24 mouse cellular contexts compared by ENCODE assay signal in the genomic region with DNA sequence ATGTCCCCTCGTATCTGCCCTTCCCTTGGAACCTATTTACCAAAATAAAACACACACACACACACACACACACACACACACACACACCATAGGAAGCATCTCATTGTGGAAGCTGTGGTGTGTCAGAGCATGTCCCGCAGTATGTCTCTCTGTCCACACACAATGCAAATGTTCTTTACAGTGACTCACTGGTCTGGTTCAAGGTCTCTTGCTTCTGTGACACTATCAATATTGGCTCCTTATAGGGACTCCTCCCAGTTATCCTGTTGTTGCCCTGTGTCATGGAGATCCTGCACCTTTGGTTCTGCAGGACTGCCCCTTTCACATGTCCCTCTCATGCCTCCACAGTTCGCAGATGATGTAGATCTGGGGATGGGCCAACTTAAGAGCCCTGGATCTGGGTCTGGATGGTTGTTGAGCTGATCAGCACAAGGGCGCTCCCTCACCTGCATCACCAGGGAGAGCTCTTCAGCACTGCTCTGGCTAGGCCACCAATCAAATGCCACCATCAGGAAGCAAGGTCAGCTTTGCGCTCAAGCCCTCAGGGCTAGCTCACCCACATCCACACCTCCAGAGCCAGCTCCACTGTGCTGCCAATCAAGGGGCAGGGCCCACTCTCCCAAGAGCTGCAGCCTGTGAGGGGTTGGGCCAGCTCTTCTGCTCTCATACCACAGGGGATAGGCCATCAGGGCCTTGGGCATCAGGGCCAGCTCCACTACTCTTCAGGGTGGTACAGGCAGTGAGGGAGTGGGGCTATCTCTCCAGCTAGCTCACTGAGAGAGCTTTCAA. TPM values are rescaled to one million over a fixed set of nuclear protein-coding genes. Genes with fewer than 3 reads are reported as not detected.
DNase-seq lines count a peak whose midpoint lies in the region; ATAC-seq and TF ChIP-seq lines count a peak whose summit lies in the region.
"Had no signal": no experiment of that assay in that cellular context is flagged by ENCODE, and none has a peak within 500 bp of the region (broad histone marks: within the 10 kb centered on the region; RNA-seq: fewer than 3 reads in every experiment).

No protein-coding gene starts in this region.

- TF ChIP-seq CTCF in kidney, postnatal 0 days (IDR thresholded peaks at IDR 0.05; ENCODE audit: low read depth), result no peak

- WGBS in embryonic facial prominence, embryonic 12.5 days, result 86% methylated on average over 5 of the region's 5 CpGs
- WGBS in embryonic facial prominence, embryonic 10.5 days, result 74% methylated on average over 5 of the region's 5 CpGs
- 78% methylated on average over 5 of the region's 5 CpGs for WGBS in kidney, postnatal 0 days
- WGBS in midbrain, embryonic 13.5 days, result 84% methylated on average over 5 of the region's 5 CpGs
- 84% methylated on average over 5 of the region's 5 CpGs for WGBS in midbrain, embryonic 14.5 days
- WGBS in forebrain, embryonic 16.5 days, result 84% methylated on average over 5 of the region's 5 CpGs

- H3K4me1 ChIP-seq in embryonic facial prominence, embryonic 12.5 days, result no peaks in the 10 kb centered on the region
- H3K4me1 ChIP-seq in embryonic facial prominence, embryonic 10.5 days, result 0 out of 2 replicates have a peak, but pooled peaks cover 5% of the 10 kb centered on the region
- H3K4me1 ChIP-seq in kidney, postnatal 0 days (replicated peaks; ENCODE audit: insufficient read depth, low read length), result no peaks in the 10 kb centered on the region
- H3K4me1 ChIP-seq in midbrain, embryonic 13.5 days (replicated peaks), result 0 out of 2 replicates have a peak, but pooled peaks cover under 1% of the 10 kb centered on the region
- H3K4me1 ChIP-seq in midbrain, embryonic 14.5 days (ENCODE audit: control insufficient read depth, insufficient read depth, low read length), result no peaks in the 10 kb centered on the region
- no peaks in the 10 kb centered on the region for H3K4me1 ChIP-seq in forebrain, embryonic 16.5 days (replicated peaks; ENCODE audit: control insufficient read depth, insufficient read depth, low read length)
- H3K4me1 ChIP-seq: embryonic facial prominence, embryonic 15.5 days; hindbrain, embryonic 15.5 days; limb, embryonic 12.5 days; midbrain, embryonic 12.5 days; neural tube, embryonic 15.5 days had no signal

- H3K9me3 ChIP-seq in embryonic facial prominence, embryonic 12.5 days, result no peaks in the 10 kb centered on the region
- H3K9me3 ChIP-seq in embryonic facial prominence, embryonic 10.5 days, result no peaks in the 10 kb centered on the region
- H3K9me3 ChIP-seq in kidney, postnatal 0 days (replicated peaks; ENCODE audit: low read length), result no peaks in the 10 kb centered on the region
- H3K9me3 ChIP-seq in midbrain, embryonic 13.5 days, result no peaks in the 10 kb centered on the region
- no peaks in the 10 kb centered on the region for H3K9me3 ChIP-seq in midbrain, embryonic 14.5 days (ENCODE audit: control insufficient read depth, low read length)
- no peaks in the 10 kb centered on the region for H3K9me3 ChIP-seq in forebrain, embryonic 16.5 days (ENCODE audit: control insufficient read depth, low read length)
- H3K9me3 ChIP-seq: embryonic facial prominence, embryonic 15.5 days; hindbrain, embryonic 15.5 days; limb, embryonic 12.5 days; neural tube, embryonic 15.5 days had no signal

- no peaks in the 10 kb centered on the region for H3K27me3 ChIP-seq in embryonic facial prominence, embryonic 12.5 days
- no peaks in the 10 kb centered on the region for H3K27me3 ChIP-seq in embryonic facial prominence, embryonic 10.5 days (replicated peaks; ENCODE audit: low read depth, poor library complexity, severe bottlenecking)
- no peaks in the 10 kb centered on the region for H3K27me3 ChIP-seq in kidney, postnatal 0 days (ENCODE audit: insufficient read depth, low read length)
- H3K27me3 ChIP-seq in midbrain, embryonic 13.5 days, result no peaks in the 10 kb centered on the region
- no peaks in the 10 kb centered on the region for H3K27me3 ChIP-seq in midbrain, embryonic 14.5 days (ENCODE audit: control insufficient read depth, insufficient read depth, low read length)
- no peaks in the 10 kb centered on the region for H3K27me3 ChIP-seq in forebrain, embryonic 16.5 days (replicated peaks; ENCODE audit: control insufficient read depth, insufficient read depth, low read length)
- H3K27me3 ChIP-seq: embryonic facial prominence, embryonic 15.5 days; hindbrain, embryonic 15.5 days; limb, embryonic 12.5 days; midbrain, embryonic 12.5 days; neural tube, embryonic 15.5 days had no signal

- no peaks in the 10 kb centered on the region for H3K36me3 ChIP-seq in embryonic facial prominence, embryonic 12.5 days
- no peaks in the 10 kb centered on the region for H3K36me3 ChIP-seq in embryonic facial prominence, embryonic 10.5 days (replicated peaks)
- no peaks in the 10 kb centered on the region for H3K36me3 ChIP-seq in kidney, postnatal 0 days (ENCODE audit: insufficient read depth, low read length)
- H3K36me3 ChIP-seq in midbrain, embryonic 13.5 days, result no peaks in the 10 kb centered on the region
- no peaks in the 10 kb centered on the region for H3K36me3 ChIP-seq in midbrain, embryonic 14.5 days (ENCODE audit: control insufficient read depth, insufficient read depth, low read length)
- H3K36me3 ChIP-seq in forebrain, embryonic 16.5 days (ENCODE audit: control insufficient read depth, insufficient read depth), result no peaks in the 10 kb centered on the region
- H3K36me3 ChIP-seq: embryonic facial prominence, embryonic 15.5 days; hindbrain, embryonic 15.5 days; limb, embryonic 12.5 days; midbrain, embryonic 12.5 days; neural tube, embryonic 15.5 days had no signal

- no peak overlapping the region for H3K9ac ChIP-seq in embryonic facial prominence, embryonic 12.5 days
- H3K9ac ChIP-seq in kidney, postnatal 0 days (ENCODE audit: low read depth, low read length), result no peak overlapping the region
- H3K9ac ChIP-seq in midbrain, embryonic 13.5 days (replicated peaks), result no peak overlapping the region
- H3K9ac ChIP-seq in midbrain, embryonic 14.5 days (replicated peaks; ENCODE audit: low read length), result no peak overlapping the region
- no peak overlapping the region for H3K9ac ChIP-seq in forebrain, embryonic 16.5 days (replicated peaks; ENCODE audit: low read depth, low read length)
- H3K9ac ChIP-seq: embryonic facial prominence, embryonic 15.5 days; forebrain, postnatal 0 days; hindbrain, embryonic 15.5 days; limb, embryonic 12.5 days; liver, embryonic 14.5 days; midbrain, embryonic 12.5 days; neural tube, embryonic 15.5 days had no signal

- 0 out of 2 replicates have a peak, but pooled peaks have one; percentile 15 for ATAC-seq in embryonic facial prominence, embryonic 12.5 days (ENCODE audit: insufficient number of reproducible peaks, insufficient read depth, low FRiP score, low TSS enrichment)
- 0 out of 2 replicates have a peak, but pooled peaks have one; percentile 17 for ATAC-seq in kidney, postnatal 0 days (replicated peaks; ENCODE audit: low FRiP score, low read depth)
- 0 out of 2 replicates have a peak, but pooled peaks have one; percentile 43 for ATAC-seq in midbrain, embryonic 13.5 days
- no peak for ATAC-seq in midbrain, embryonic 14.5 days (ENCODE audit: low FRiP score, low TSS enrichment)
- no peak for ATAC-seq in forebrain, embryonic 16.5 days
- ATAC-seq: forebrain, postnatal 0 days had no signal

- no peak for DNase-seq in embryonic facial prominence, embryonic 10.5 days (ENCODE audit: low spot score)
- no peak for DNase-seq in kidney, postnatal 0 days (ENCODE audit: low spot score)
- no peak for DNase-seq in kidney, adult 11 months
- no peak for DNase-seq in midbrain, embryonic 14.5 days
- DNase-seq in right cerebral cortex, postnatal 4 days, result no peak
- DNase-seq: adrenal gland, adult 8-10 months; cerebellum, postnatal 14 days; forebrain, postnatal 0 days; gastrocnemius, postnatal 36 days; heart, postnatal 10 days; kidney, adult 8-10 months; right cerebral cortex, postnatal 14 days; thymus, postnatal 14 days had no signal

- no peak overlapping the region for H3K4me2 ChIP-seq in embryonic facial prominence, embryonic 12.5 days (replicated peaks)
- H3K4me2 ChIP-seq in kidney, postnatal 0 days (ENCODE audit: low read length), result no peak overlapping the region
- no peak overlapping the region for H3K4me2 ChIP-seq in midbrain, embryonic 13.5 days (replicated peaks)
- no peak overlapping the region for H3K4me2 ChIP-seq in midbrain, embryonic 14.5 days (ENCODE audit: low read length)
- H3K4me2 ChIP-seq in forebrain, embryonic 16.5 days (ENCODE audit: low read length), result no peak overlapping the region
- H3K4me2 ChIP-seq: embryonic facial prominence, embryonic 15.5 days; heart, embryonic 11.5 days; hindbrain, embryonic 15.5 days; limb, embryonic 12.5 days; midbrain, embryonic 12.5 days; neural tube, embryonic 15.5 days had no signal

- H3K4me3 ChIP-seq in embryonic facial prominence, embryonic 12.5 days, result no peak overlapping the region
- H3K4me3 ChIP-seq in embryonic facial prominence, embryonic 10.5 days, result no peak overlapping the region
- no peak overlapping the region for H3K4me3 ChIP-seq in kidney, postnatal 0 days (replicated peaks; ENCODE audit: low read depth, low read length)
- H3K4me3 ChIP-seq in midbrain, embryonic 13.5 days (replicated peaks), result no peak overlapping the region
- no peak overlapping the region for H3K4me3 ChIP-seq in midbrain, embryonic 14.5 days (replicated peaks; ENCODE audit: low read depth, low read length)
- H3K4me3 ChIP-seq in forebrain, embryonic 16.5 days (replicated peaks; ENCODE audit: low read length), result no peak overlapping the region
- H3K4me3 ChIP-seq: embryonic facial prominence, embryonic 15.5 days; hindbrain, embryonic 15.5 days; limb, embryonic 12.5 days; midbrain, embryonic 12.5 days; neural tube, embryonic 15.5 days had no signal

- no peak overlapping the region for H3K27ac ChIP-seq in embryonic facial prominence, embryonic 12.5 days
- H3K27ac ChIP-seq in embryonic facial prominence, embryonic 10.5 days (replicated peaks), result no peak overlapping the region
- no peak overlapping the region for H3K27ac ChIP-seq in kidney, postnatal 0 days
- H3K27ac ChIP-seq in midbrain, embryonic 13.5 days, result no peak overlapping the region
- no peak overlapping the region for H3K27ac ChIP-seq in midbrain, embryonic 14.5 days (replicated peaks; ENCODE audit: low read depth, low read length)
- no peak overlapping the region for H3K27ac ChIP-seq in forebrain, embryonic 16.5 days (ENCODE audit: low read length)
- H3K27ac ChIP-seq: embryonic facial prominence, embryonic 15.5 days; hindbrain, embryonic 15.5 days; limb, embryonic 12.5 days; liver, embryonic 14.5 days; macrophage; midbrain, embryonic 12.5 days; neural tube, embryonic 15.5 days had no signal

RNA-seq across cellular contexts. Expression of gene Cxadr, which starts 21.0 kb away (rescaled TPM):
- 34.9 and 37.7 TPM in 2 replicates for polyA plus RNA-seq in embryonic facial prominence, embryonic 12.5 days (2016; fragmentation: Nextera tagmentation; extraction: Ambion mirVana)
- polyA plus RNA-seq in embryonic facial prominence, embryonic 10.5 days (2016; fragmentation: Nextera tagmentation; extraction: Ambion mirVana), result 30.4 and 33.7 TPM in 2 replicates
- 33.2 and 34.9 TPM in 2 replicates for polyA plus RNA-seq in kidney, postnatal 0 days (2015; fragmentation: Nextera tagmentation; extraction: Ambion mirVana)
- polyA plus RNA-seq in midbrain, embryonic 13.5 days (2015; fragmentation: Nextera tagmentation; extraction: Ambion mirVana), result 135 and 153 TPM in 2 replicates
- 124 and 133 TPM in 2 replicates for polyA plus RNA-seq in midbrain, embryonic 14.5 days (2014; fragmentation: Nextera tagmentation; extraction: Ambion mirVana)
- 184 and 188 TPM in 2 replicates for polyA plus RNA-seq in forebrain, embryonic 16.5 days (2015; fragmentation: Nextera tagmentation; extraction: Ambion mirVana)
- polyA plus RNA-seq: macrophage had no signal

Comparison
In these comparisons a context has a peak if more than half of its experiments do, and no peak if none do; other contexts are left out.
1. ATAC-seq: peak in embryonic facial prominence, embryonic 12.5 days (single experiment), kidney, postnatal 0 days (single experiment) and midbrain, embryonic 13.5 days (single experiment); none in midbrain, embryonic 14.5 days (single experiment) and forebrain, embryonic 16.5 days (single experiment).